Mouse (Mus musculus) forebrain, embryonic 13.5 days (tissue): ENCODE results near the gene Ptpn3. TPM values are rescaled to one million over a fixed set of nuclear protein-coding genes. Genes with fewer than 3 reads are reported as not detected.

Source experiments
- polyA plus RNA-seq: library from polyadenylated mRNA; unstranded; fragments of >200 nt; fragmentation: Nextera tagmentation; extraction: Ambion mirVana; gene quantifications from 2 replicates; pipeline ENCODE4 v1.2.1, GENCODE M21; 2015

The Ptpn3 gene
- polyA plus RNA-seq, 1 experiment from 2014 or later = 0.63 TPM

Other genes starting within 250 kb of the Ptpn3 start
- gene Epb41l4b, start 158.4 kb downstream of the Ptpn3 start, polyA plus RNA-seq = 0.56 and 0.67 TPM in 2 replicates
- gene Palm2, start 132.4 kb upstream of the Ptpn3 start, polyA plus RNA-seq = 1.3 and 1.9 TPM in 2 replicates